Mouse (Mus musculus) thymus, adult 2 months (tissue): ENCODE results near the gene Slc10a1. TPM values are rescaled to one million over a fixed set of nuclear protein-coding genes. Genes with fewer than 3 reads are reported as not detected.
"Not testable (repeated sequence)": the region's sequence is repeated elsewhere in the genome, so short reads cannot be mapped to it uniquely, and the experiment has no call there.

Experiments used
- DNase-seq: peaks from one replicate; pipeline ENCODE4 v3.0.0; 2021
- H3K27ac ChIP-seq: fragments of 200-500 bp; 2 replicates; pipeline ENCODE4 v1.5.1; 2012; ENCODE audit warnings: low read length, control low read depth; ENCODE audit not compliant: control insufficient read depth, insufficient read depth
- H3K27me3 ChIP-seq: fragments of 200-500 bp; 2 replicates; pipeline ENCODE4 v1.6.1; 2012; ENCODE audit warnings: mild to moderate bottlenecking, low read length, moderate library complexity, mixed read lengths; ENCODE audit not compliant: control insufficient read depth, insufficient read depth
- H3K36me3 ChIP-seq: fragments of 200-500 bp; 2 replicates; pipeline ENCODE4 v1.6.1; 2012; ENCODE audit warnings: mild to moderate bottlenecking, low read length, moderate library complexity; ENCODE audit not compliant: control insufficient read depth, insufficient read depth
- H3K4me1 ChIP-seq: fragments of 200-500 bp; replicated peaks from 2 replicates; pipeline ENCODE4 v1.6.1; 2012; ENCODE audit warnings: low read length; ENCODE audit not compliant: control insufficient read depth, insufficient read depth
- H3K4me3 ChIP-seq: fragments of 200-500 bp; 2 replicates; pipeline ENCODE4 v1.5.1; 2012; ENCODE audit warnings: mild to moderate bottlenecking, low read length, control low read depth, moderate library complexity; ENCODE audit not compliant: control insufficient read depth, insufficient read depth
- CTCF ChIP-seq: fragments of 200-500 bp; IDR thresholded peaks from 2 replicates; pipeline ENCODE4 v1.5.1; 2012; ENCODE audit warnings: mild to moderate bottlenecking, control low read depth, low read length, moderate library complexity, borderline replicate concordance; ENCODE audit not compliant: control insufficient read depth, poor library complexity, insufficient read depth; ENCODE audit errors: extremely low read depth
- POLR2A ChIP-seq: fragments of 200-500 bp; IDR thresholded peaks from 2 replicates; pipeline ENCODE4 v1.6.1; 2012; ENCODE audit warnings: mild to moderate bottlenecking, low read length, control low read depth, moderate library complexity; ENCODE audit not compliant: control insufficient read depth, poor library complexity, insufficient read depth; ENCODE audit errors: extremely low read depth
- WGBS: fragments of 180-500 bp; shearing (Covaris S2); methylation state at CpG from one replicate; pipeline ENCODE4 v1.1.7; 2018; 5-methylcytosine and 5-hydroxymethylcytosine counted together
- polyA plus RNA-seq: library from polyadenylated mRNA; depleted of rRNA; stranded (reverse); fragments of >200 nt; gene quantifications from 2 replicates; pipeline ENCODE4 v1.2.3, GENCODE M21; 2012

Gene Slc10a1
- polyA plus RNA-seq, 1 experiment: 0.07 TPM

DNA sequence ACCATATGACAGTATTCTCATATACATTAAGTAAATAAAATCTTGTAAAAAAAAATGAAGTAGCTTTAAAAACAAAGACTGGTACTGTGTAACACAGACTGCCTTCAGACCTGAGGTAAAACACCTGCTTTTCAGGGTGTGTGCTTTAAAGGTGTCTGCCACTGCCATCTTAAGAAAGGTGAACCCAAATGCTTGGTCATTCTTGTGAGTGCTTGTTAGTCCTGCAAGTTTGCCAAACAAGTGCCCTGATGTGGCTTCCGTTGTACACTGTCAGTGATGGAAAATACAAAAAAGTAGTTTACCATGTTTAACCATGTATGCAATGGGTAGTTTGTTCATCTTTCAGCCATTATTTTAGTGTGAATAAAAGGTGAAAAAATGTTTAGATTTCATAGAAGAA, 16.0 kb downstream of the Slc10a1 start:
- Histone ChIP-seq H3K4me1 (no peaks in the 10 kb centered on the region), H3K27ac (no peak overlapping the region), H3K4me3 (no peak overlapping the region), H3K27me3 (no peaks in the 10 kb centered on the region), H3K36me3 (peaks cover 92% of the 10 kb centered on the region)
- 100% methylated on average over 1 of the region's 1 CpGs for WGBS
- no peak for DNase-seq
- TF ChIP-seq CTCF (no peak), POLR2A (no peak)

DNA sequence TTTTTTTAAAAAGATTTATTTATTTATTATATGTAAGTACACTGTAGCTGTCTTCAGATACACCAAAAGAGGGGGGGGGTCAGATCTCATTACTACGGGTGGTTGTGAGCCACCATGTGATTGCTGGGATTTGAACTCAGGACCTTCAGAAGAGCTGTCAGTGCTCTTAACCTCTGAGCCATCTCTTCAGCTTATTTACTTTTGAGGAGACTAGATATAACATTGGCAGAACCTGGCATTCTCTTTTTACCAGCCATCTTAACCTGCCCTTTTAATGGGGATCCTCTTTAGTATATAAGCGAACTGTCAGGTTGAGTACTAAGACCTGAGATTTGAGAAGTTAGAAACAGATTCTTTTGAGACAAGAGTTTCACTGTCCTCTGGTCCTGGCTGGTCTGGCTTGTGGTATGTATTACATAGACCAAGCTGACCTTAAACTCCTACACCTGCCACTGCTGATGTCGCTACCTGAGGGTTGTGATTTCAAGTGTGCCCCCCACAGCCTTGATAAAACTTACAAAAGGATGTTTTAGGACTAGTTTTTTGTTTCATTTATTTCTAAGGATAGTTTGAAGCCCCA, 16.8 kb downstream of the Slc10a1 start:
- Histone ChIP-seq H3K4me1 (peaks cover 4% of the 10 kb centered on the region), H3K4me3 (no peak overlapping the region), H3K27me3 (no peaks in the 10 kb centered on the region), H3K36me3 (peaks cover 92% of the 10 kb centered on the region), H3K27ac (no peak overlapping the region)
- no peak for TF ChIP-seq POLR2A
- no peak for TF ChIP-seq CTCF
- 97% methylated on average over 3 of the region's 3 CpGs for WGBS
- DNase-seq: no peak

DNA sequence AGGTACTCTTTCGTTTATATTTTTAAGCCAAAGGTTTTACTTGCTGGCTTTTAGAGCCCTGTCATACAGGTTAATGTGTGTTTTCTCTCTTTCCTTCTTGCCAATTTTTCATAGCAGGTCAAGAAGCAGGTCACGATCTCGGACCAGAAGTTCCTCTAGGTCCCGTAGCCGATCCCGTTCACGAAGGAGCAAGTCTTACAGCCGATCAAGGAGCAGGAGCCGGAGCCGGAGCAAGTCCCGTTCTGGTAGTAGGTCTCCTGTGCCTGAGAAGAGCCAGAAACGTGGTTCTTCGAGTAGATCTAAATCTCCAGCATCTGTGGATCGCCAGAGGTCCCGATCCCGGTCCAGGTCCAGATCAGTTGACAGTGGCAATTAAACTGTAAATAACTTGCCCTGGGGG, 18.9 kb downstream of the Slc10a1 start:
- H3K27me3 ChIP-seq, H3K4me3 ChIP-seq, DNase-seq, H3K27ac ChIP-seq, H3K4me1 ChIP-seq: not testable (repeated sequence)
- 96% methylated on average over 16 of the region's 16 CpGs for WGBS
- H3K36me3 ChIP-seq: peaks cover 73% of the 10 kb centered on the region

DNA sequence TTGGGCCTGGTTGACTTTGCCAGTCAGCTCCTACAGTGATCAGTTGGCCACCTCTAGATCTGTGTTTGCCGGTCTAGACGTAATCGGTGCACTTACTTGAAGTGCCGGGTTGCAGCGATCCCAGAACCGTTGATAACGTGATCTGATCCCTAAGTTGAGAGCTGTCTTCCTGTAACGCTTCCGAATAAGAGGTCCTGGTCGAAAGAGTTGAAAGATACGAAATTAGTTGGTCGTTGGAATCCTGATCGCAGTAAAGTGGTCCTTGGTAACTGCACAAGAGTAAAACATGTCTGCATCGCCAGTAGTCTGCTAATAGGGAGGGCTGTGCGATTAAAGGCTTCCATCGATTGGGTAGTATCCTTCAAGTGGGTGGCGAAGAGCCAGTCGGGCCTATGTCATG, 20.3 kb downstream of the Slc10a1 start:
- TF ChIP-seq CTCF: no peak
- TF ChIP-seq POLR2A: no peak
- Histone ChIP-seq H3K27ac (no peak overlapping the region), H3K27me3 (no peaks in the 10 kb centered on the region), H3K36me3 (peaks cover 59% of the 10 kb centered on the region), H3K4me3 (no peak overlapping the region), H3K4me1 (peaks cover 6% of the 10 kb centered on the region)
- DNase-seq: no peak
- WGBS: 98% methylated on average over 18 of the region's 18 CpGs

DNA sequence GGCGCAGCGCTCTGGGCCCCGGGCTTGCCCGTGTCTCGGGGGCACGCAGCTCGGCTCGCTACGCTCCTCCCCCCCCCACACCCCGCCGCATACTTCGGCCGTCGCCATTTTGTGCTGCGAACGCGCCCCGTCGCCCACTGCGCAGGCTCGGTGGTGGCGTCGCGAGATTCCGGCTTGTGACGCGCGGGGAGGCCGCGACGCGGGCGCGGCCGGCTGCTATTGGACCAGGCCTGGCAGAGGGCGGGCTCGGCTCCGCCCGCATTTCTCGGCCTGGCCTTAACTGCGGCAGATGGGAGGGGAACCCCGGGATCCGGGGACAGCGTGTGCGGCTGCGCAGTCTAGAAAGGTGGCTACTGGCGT, 22.5 kb downstream of the Slc10a1 start:
- WGBS: under 1% methylated on average over 47 of the region's 47 CpGs
- DNase-seq: peak; percentile 95
- H3K27me3 ChIP-seq: no peaks in the 10 kb centered on the region
- peaks cover 6% of the 10 kb centered on the region for H3K4me1 ChIP-seq
- H3K4me3 ChIP-seq: peak overlapping the region; percentile 75
- peak overlapping the region; percentile 70 for H3K27ac ChIP-seq
- TF ChIP-seq POLR2A (peak; percentile 47; the same call in 1 of the 2 replicates), CTCF (0 out of 2 replicates have a peak, but pooled peaks have one; percentile 67)
- peaks cover 37% of the 10 kb centered on the region for H3K36me3 ChIP-seq

- WGBS: under 1% methylated on average over 57 of the region's 57 CpGs
- H3K27me3 ChIP-seq: no peaks in the 10 kb centered on the region
- H3K4me3 ChIP-seq: peak within 1 kb of the TSS; percentile 75
- peak; percentile 99 for DNase-seq
- H3K36me3 ChIP-seq: peaks cover 32% of the 10 kb centered on the region
- peak within 1 kb of the TSS; percentile 70 for H3K27ac ChIP-seq
- H3K4me1 ChIP-seq: peaks cover 6% of the 10 kb centered on the region
- TF ChIP-seq POLR2A (peak; percentile 96), CTCF (peak; percentile 49; the same call in 1 of the 2 replicates)
Observed at GRCm38 (mm10) chr12:80945334-80945995, 23.0 kb downstream of the Slc10a1 start, which contains the start of gene Srsf5. Srsf5 (plus strand) TSS chr12:80945504.

DNA sequence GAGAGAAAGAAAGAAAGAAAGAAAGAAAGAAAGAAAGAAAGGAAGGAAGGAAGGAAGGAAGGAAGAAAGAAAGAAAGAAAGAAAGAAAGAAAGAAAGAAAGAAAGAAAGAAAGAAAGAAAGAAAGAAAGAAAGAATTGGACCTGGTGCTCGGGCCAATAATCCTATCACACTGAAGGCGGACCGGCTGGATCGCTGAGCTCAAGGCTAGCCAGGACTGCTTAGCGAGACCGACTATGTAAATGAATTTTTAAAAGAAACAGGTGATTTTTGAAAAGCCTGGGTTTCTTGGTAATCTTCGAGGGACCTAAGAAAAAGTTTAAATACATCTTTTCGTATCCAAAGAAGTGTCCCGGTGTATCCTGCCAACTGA, 23.6 kb downstream of the Slc10a1 start:
- Histone ChIP-seq H3K36me3 (peaks cover 31% of the 10 kb centered on the region), H3K27ac (peak overlapping the region; percentile 46; the same call in 1 of the 2 replicates), H3K4me3 (peak overlapping the region; percentile 75)
- H3K27me3 ChIP-seq, DNase-seq, H3K4me1 ChIP-seq: not testable (repeated sequence)
- WGBS: under 1% methylated on average over 9 of the region's 9 CpGs
